Mouse (Mus musculus) cerebellum, adult (tissue): ENCODE measurements around the gene Map3k12.
A peak's percentile ranks its signal among the peaks of the same experiment; 100 is the strongest.

Experiments
- ATAC-seq: cut with Nextera tagmentation; 2 replicates; pipeline ENCODE4 v1.9.2; 2017; ENCODE audit warnings: mild to moderate bottlenecking, moderate library complexity, mixed read lengths; ENCODE audit not compliant: insufficient number of reproducible peaks, low FRiP score, low TSS enrichment

Gene Map3k12

DNA sequence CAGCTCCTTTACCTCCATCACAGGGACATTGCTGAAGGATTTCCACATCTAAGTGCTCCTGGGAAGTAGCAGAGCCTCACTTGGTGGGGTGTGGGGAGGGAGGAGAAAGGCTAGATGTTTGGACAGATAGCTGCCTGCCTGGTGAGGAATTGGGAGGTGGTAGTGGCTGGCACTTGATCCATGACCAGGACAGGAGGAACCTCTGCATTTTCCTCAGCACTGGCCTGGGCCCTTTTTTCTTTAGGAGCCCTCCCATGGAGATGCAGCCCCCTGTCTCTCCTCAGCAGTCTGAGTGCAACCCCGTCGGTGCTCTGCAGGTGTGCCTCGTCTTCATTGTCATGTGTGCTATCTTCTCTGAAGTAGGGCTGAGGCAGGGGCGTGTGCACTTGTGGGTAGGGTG lies 4.6 kb upstream of the Map3k12 start:
- ATAC-seq, result no peak

DNA sequence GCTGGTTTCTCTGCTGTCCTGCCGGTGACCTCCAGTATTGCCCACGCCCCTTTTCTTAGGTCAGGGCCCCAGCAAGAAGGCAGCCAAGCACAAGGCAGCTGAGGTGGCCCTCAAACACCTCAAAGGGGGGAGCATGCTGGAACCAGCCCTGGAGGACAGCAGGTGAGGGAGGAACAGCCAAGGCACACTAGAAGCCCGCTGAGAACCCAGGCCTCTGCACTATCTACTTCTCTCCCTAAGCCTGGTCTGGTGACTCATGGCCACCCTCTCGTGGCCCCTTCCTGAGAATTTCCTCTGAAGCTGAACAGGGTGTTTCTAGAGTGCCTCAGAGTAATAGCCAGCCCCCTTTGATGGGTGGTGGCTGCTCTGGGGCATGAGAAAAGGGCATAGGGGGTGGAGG lies 3.6 kb upstream of the Map3k12 start:
- no peak for ATAC-seq

DNA sequence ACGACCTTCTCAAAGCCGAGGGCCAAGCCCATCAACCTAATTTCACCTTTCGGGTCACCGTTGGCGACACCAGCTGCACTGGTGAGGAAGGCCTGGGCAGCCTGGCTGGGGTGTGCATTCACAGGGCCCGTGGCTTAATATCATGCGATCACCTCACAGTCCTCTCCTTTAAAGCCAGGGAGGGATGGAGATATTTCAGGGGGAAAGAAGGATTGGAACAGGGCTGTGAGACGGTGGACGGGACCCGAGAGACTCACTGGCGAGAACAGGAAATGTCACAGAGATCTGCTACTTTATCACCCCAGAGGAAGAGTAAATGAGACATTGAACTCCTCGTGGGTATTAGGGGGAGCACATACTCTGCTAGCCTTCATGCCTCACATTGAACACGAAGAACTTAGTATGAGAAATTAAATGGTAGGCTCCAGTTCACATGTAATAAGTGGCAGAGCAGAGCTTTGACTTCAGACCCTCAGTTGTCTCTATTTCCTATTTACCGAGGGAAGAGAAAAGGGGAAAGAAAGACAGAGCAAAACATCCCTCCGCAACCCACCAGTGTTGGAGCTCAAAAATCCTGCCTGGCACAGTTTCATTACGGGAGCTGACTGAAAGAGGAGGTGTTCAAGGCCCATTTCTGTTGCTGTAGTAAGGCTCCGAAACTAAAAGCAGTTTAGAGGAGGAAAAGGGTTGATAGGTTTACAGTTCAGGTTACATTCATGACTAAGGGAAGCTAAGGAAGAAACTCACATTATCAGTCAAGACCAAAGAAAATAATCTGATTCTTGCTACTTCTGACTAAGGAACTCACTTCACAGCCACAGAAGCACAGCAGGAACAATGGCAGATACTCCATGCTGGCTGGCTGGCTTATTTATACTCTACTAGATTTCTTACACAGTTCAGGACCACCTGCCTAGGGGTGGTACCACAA lies 2.6 kb upstream of the Map3k12 start:
- ATAC-seq, result no peak

DNA sequence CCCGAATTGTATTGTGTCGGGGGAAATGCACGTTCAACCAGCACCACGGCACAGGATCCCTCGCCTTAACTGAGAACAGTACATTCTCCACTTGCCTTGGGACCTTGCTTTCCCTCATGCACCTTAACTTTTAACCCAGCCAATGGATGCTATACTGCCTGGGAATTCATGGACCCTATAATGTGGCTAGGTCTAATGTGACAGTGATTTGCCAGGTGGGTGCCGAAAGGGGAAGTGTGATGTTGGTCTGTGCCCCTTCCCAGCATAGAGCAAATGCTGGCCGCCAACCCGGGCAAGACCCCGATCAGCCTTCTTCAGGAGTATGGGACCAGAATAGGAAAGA lies 2.0 kb upstream of the Map3k12 start:
- ATAC-seq, result no peak

DNA sequence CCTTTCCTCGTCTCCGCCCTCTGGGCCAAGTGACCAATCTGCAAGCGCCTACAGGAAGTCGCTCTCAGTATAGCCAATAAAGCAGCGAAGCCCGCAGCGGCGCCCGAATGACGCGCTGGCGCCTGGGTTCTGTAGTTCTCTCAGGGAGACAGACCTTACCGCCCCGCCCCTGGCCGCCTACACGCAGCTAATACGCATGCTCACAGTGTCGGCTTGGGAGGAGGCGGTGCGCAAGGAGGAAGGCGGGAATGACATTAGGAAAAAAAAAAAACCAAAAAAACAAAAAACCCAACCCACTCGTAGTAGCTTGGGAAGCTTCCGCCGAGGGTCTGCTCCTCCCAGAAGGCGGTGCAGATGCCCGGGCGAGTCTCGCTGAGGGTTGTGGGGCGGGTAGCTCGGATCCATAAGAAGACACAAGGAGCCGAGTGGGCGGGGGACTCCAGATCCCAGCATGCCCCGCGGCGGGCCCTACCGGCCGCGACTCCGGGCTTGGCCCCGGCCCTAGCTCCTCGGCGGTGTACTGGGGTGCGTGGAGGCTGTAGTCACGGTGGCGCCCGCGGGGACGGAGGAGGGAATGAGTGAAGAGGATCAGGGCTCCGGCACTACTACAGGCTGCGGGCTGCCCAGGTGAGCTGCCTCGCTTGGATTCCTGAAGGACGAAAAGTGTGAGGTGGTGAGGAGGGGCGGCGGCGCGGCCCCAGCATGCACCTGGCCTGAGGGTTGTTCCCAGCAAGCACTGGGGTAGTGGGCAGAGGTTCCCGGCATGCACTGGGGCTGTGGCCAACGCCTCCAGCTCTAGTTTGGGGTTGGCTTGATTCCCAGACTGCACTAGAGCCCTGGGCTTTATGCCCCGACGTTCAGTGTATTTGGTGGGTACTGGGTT lies 1.4 kb upstream of the Map3k12 start, which contains the start of gene Tarbp2:
Gene Tarbp2, plus strand, starts transcription at position 217 of the 883 bp plus-strand sequence.
- ATAC-seq, result peak; percentile 88

DNA sequence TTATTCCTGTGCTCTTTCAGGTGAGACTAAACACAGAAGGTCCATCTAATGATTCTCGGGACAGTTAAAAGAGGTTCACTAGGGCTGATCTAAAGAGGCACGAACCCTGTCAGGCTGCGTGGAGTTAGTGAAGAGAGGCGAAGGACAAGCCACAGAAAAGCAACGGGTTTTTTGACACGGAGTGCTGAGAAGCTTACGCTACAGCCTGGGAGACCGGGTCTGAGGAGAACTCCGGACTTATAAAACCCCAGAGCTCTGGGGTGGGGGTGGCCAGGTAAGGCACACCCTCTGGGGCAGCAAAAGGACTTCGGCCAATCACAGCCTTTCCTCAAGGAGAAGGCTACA lies 739 bp upstream of the Map3k12 start:
- no peak for ATAC-seq

DNA sequence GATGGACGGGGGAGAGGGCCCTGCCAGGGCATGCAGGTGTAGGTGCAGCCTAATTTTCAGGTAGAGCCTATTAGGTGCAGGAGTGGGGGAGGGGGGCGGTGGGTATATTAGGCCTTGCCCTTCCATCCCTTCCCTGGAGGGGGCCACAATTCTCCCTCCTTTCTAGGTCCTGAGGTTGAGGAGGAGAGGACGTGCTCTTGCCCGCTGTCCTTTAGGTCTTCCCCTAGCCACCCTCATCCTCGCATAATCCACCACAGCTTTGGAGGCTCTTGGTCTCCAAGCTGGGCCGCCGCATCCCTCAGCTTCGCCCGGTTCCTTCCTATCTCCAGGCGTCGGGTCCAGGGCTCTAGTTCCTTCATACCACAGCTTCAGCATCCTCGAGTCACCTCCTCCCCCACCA lies 571 bp downstream of the Map3k12 start:
- ATAC-seq, result no peak

DNA sequence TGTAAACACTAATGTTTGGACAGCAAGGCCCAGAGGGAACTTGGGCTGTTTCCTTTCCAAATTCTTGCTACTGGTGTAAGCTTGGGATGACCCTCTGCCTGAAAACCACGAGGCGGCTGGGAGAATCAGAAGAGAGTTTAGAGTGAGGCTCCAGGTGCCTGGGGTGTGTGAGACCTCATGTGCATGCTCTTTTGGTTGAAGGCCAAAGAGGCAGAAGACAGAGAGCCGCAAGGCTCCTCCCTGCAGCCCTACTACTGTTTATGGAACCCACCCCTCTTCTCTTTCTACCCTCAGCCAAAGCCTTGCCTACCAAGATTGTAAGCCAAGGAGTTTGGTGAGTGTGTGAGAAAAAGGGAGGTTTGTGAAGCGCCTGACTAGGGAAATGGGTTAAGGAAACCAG lies 1.1 kb downstream of the Map3k12 start:
- no peak for ATAC-seq

DNA sequence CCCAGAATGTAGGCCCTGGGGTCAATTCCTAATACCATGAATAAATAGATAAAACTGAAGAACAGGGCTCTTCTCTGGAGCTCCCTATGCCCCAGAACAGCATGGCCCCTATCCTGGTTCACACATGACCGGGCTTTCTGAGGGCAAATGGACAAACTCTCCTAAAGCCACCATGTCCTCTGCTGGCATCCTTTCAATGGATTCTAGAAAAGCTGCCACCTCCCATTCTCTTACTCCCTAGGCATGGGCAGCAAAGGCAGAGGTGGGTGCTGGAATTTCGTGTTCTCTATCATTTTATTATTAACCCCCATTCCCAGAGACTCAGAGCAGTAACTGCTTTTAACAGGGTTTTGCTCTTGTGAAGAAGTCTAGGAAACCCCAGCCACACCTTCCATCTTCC lies 1.6 kb downstream of the Map3k12 start:
- no peak for ATAC-seq

DNA sequence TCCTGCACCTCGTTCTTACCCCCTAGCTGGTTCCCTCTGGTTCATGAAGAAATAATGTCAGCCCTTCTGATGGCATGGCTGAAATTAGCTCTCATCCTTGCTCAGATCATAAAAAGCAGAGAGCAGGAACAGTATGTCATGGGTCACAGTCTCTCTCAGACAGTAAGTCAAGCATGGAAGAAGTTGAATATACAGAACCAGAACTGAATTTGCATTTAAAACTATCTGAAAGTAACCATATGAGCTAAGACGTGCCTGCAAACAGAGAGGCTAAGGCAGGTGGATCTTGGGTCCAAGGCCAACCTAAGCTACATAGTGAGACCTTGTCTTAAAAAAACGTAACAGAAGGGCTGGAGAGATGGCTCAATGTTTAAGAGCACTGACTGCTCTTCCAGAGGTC lies 3.9 kb downstream of the Map3k12 start:
- ATAC-seq, result no peak

DNA sequence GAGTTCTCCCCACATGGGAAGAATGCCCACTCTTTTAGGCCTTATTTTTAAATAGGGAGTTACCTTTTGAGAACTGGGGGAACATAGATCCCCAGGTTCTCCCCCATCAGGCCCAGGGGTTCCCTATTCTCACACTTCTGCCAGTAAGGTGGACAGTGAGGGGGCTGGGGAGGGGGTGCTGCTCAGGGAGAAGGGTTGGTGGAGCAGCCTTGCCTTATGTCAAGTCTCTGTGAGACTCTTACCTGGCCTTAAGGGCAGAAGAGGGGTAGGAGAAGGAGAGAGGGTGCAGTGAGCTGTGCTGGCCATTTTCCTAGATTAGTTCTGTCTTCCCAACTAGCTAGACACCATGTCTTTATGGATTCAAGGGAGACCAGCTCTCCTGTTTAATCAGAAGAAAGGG lies 4.4 kb downstream of the Map3k12 start:
- no peak for ATAC-seq

DNA sequence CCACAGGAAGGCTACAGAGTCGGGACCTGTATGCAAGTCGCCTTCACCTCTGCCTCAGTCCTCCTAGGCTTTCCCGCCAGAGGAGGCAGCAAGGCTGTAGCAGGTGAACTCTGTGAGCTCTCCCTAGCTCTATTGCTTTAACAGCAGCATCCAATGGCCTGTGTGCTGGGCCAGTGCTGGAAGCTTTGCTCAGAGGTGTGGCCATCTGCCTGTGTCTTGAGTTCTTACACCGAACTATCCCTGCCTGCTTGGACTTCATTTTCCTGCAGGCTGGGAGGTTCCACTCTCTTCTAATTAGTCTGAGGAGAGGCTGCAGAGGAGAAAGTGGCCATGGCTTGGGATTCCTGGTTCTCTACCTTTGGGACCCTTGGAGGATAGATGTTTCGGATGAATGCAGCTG lies 4.9 kb downstream of the Map3k12 start:
- ATAC-seq, result no peak

DNA sequence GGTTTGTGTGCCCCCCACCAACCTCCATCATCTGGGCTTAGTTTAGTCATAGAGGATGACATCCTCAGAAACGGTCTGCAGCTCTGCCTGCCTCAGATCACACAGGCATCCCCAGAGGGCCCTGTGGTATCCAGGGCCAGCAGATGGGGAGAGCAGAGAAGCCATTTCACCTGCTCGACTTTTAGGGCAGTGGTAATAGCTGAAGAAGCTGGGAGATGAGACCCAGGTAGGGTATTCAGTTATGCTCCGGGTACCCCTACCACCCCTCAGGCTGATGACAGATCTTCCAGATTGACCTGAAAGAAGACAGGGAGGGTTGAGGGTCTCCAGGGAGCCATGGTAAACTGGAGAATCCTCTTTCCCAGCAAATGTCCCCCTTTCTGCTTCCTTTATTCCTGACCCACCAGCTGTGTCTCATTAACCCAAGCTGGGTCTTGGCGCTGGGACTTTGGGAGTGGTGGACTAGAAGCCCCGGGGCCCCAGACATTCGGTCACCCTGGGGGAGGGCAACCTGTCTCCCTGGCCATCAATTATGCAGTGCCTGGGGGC lies 5.5 kb downstream of the Map3k12 start:
- no peak for ATAC-seq

DNA sequence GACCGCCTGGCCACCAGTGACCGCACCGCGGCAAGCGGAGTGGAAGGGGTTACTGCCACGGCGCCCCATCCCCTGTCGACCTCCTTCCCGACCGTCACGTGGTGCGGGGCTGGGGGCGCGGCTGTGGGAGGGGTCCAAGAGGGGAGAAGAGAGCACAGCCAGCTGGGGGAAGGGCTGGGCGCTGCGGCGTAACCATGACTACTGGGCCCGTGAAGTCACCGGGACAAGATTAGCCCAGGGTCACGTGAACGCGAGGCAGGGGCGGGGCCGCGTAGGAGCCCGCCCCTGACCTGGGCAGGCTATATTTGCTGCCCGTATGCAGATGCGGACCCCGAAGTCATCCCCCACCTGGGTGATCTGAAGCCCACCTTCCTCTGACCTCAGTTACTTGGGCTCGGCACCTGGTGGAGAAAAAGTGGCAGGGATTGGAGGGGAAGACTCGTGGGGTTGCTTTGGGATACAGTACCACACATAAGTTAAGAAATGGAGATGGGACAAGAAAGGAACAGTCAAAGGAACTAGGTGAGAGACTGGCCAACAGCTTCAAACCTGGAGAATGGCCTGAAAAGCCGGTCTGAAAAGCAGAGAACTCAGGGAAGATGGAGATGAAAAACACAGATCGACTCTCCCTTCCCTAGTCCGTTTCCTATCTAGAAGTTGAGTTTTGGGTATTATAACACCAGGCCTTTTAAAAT lies 6.1 kb downstream of the Map3k12 start:
- peak; percentile 72 for ATAC-seq

DNA sequence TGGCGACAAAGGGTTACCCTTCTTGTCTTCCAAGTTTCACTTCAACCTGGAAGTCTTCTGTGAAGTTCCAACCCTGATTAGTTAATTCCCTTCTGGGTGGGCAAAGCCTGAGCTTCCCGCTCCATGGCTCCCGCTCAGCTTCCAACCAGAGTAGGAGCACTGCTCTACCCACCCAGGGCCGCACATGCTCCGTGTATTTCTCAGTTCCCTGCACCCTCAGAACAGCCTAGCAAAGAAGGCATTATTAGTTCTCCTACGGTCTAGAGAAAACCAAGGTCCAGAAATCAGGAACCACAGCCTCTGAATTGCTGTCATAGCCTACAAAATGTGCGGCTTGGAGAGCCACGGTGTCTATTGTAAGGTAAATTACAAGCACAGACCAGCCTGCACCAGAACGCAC lies 6.8 kb downstream of the Map3k12 start:
- ATAC-seq, result 0 out of 2 replicates have a peak, but pooled peaks have one; percentile 11

DNA sequence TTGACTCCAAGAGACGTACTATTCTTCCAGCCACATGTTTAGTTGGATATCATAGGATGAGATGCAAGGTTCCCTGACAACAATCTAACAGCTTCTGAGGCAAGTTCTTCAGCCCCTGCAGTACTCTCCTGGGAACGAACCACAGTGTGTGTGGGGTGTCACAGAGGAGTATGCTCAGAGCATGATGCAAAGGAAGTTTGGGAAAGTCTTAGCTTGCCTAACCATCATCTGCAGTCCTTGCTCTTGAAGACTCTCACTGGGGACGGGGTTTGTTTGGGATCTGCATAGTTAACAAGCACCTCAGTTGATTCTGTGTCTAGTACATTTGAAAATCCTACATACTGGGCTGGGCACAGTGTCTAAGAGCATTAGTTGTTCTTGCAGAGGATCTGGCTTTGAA lies 8.5 kb downstream of the Map3k12 start:
- no peak for ATAC-seq

DNA sequence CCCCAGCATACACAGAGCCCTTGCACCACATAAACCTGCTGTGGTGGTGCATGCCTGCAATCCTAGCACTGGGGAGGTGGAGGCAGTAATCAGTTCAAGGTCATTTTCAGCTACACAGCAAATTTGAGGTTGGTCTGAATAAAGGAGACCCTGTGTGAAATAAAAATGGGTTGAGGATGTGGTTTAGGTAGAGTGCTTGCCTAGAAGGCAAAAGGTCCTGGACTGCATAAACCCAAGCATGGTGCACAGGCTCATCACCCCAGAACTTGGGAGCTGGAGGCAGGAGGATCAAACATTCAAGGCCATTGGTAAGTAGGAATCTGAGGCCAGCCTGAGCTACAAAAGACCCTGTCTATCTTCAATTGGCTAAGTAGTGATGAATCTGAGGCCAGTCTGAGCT lies 9.3 kb downstream of the Map3k12 start:
- no peak for ATAC-seq

DNA sequence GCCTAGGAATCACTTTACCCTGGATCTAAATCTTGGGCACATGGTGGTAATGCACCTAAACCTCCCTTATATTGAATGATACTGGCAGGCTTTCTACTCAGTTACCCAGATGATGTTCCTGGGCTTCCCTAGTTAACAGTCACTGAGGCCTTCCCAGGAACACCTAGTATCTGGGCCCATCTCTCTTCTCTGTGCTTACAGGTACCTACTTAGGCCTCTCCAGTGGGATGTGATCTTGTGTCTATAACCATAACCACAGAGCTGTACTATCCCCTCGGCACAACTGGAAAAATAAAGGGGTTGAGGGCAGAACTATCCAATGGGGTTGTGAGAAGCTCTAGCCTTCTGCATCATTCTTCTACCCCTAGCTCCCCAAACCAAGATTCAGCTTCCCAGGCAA lies 10.0 kb downstream of the Map3k12 start:
- ATAC-seq, result no peak

DNA sequence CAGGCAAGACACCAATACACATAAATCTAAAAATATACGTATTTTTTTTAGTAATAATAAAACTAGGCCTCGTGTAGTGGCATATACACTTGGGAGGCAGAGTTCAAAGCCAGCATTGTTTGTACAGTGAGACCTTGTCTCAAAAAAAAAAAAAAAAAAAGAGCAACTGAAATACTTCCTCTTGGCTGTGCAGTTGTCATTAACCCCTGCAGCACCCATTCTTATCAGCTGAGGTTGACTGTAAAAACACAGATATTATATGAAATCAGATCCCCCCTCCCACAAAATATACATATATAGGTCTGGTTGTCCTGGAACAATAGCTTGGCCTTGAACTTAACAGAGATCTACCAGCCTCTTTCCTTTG lies 10.4 kb downstream of the Map3k12 start:
- no peak for ATAC-seq

DNA sequence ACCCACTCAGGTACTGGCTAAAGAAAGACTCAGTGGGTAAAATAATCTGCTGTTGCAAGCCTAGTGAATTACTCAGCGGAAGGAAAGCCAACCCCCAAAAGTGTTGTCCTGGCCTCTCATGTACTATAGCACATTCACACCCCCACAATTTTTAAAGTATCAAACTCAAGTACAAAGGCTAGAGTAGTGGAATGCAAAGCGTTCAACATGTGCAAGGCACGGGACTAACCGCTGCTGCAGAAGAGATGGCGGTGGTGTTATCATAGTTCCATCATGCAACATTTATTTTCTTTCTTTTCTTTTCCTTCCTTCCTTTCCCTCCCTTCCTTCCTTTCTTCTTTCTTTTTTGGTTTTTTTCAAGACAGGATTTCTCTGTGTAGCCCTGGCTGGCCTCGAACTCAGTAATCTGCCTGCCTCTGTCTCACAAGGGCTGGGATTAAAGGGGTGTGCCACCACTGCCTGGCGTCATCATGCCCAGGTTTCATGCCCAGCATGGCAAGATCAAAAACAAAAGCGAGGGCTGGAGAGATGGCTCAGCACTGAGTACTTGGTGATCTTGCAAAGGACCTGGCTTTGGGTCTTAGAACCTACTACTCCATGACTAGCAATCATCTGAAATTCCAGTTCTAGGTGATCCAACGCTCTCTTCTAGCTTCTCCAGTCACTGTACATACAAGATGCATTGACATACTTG lies 10.9 kb downstream of the Map3k12 start:
- no peak for ATAC-seq
